Mouse (Mus musculus) kidney, embryonic 15.5 days (tissue): Measurements from ENCODE around the gene Timm8a2. TPM values are rescaled to one million over a fixed set of nuclear protein-coding genes. Genes with fewer than 3 reads are reported as not detected.

Experiments used
- ATAC-seq: fragments of 200-750 bp; cut with Nextera tagmentation; replicated peaks from 2 replicates; pipeline ENCODE4 v1.8.0; 2017; ENCODE audit warnings: moderate TSS enrichment; ENCODE audit not compliant: low FRiP score
- H3K27ac ChIP-seq: fragments of 300-500 bp; sonication (generic); 2 replicates; pipeline ENCODE4 v1.5.1; 2015; ENCODE audit warnings: mild to moderate bottlenecking, inconsistent platforms
- H3K27me3 ChIP-seq: fragments of 300-500 bp; sonication (generic); 2 replicates; pipeline ENCODE4 v1.6.1; 2015; ENCODE audit warnings: inconsistent platforms
- H3K36me3 ChIP-seq: fragments of 300-500 bp; sonication (generic); 2 replicates; pipeline ENCODE4 v1.6.1; 2015; ENCODE audit warnings: inconsistent platforms
- H3K4me1 ChIP-seq: fragments of 300-500 bp; sonication (generic); 2 replicates; pipeline ENCODE4 v1.6.1; 2015; ENCODE audit warnings: inconsistent platforms
- H3K4me2 ChIP-seq: fragments of 300-500 bp; sonication (generic); 2 replicates; pipeline ENCODE4 v1.6.1; 2015; ENCODE audit warnings: moderate library complexity, mild to moderate bottlenecking, inconsistent platforms
- H3K4me3 ChIP-seq: fragments of 300-500 bp; sonication (generic); replicated peaks from 2 replicates; pipeline ENCODE4 v1.5.1; 2015; ENCODE audit warnings: mild to moderate bottlenecking, inconsistent platforms
- H3K9ac ChIP-seq: fragments of 300-500 bp; sonication (generic); 2 replicates; pipeline ENCODE4 v1.6.1; 2015; ENCODE audit warnings: mild to moderate bottlenecking, inconsistent platforms
- H3K9me3 ChIP-seq: fragments of 300-500 bp; sonication (generic); replicated peaks from 2 replicates; pipeline ENCODE4 v1.6.1; 2016; ENCODE audit warnings: inconsistent platforms
- WGBS: fragments of 180-500 bp; shearing (Covaris S2); methylation state at CpG from one replicate; pipeline ENCODE4 v1.1.7; 2015; ENCODE audit warnings: mixed read lengths; 5-methylcytosine and 5-hydroxymethylcytosine counted together
- polyA plus RNA-seq: library from polyadenylated mRNA; unstranded; fragments of >200 nt; fragmentation: Nextera tagmentation; extraction: Ambion mirVana; gene quantifications from 2 replicates; pipeline ENCODE4 v1.2.1, GENCODE M21; 2015

Gene Timm8a2
- polyA plus RNA-seq, 1 experiment from 2014 or later: not detected

DNA sequence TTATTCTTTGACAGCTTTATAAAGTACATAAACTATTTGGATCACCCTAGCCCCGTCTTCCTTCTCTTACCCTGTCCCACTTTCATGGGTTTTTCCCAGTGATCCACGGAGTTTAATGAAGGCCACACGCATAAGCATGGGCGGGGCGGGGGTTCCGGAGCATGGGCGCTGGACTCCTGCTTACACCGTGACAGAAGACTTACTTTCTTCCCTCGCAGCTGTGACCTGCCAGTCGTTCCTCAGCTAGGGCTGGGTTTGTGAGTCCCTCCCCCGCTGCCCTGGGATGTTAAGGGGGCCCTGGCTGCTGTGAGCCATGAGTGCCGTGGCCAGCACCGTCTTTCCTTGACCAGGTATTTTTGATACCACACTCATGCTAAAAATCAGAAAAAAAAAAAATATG, 21.7 kb upstream of the Timm8a2 start:
- no peaks in the 10 kb centered on the region for H3K9me3 ChIP-seq
- H3K4me1 ChIP-seq: peaks cover 26% of the 10 kb centered on the region
- H3K27me3 ChIP-seq: no peaks in the 10 kb centered on the region
- no peak overlapping the region for H3K9ac ChIP-seq
- 19% methylated on average over 13 of the region's 13 CpGs for WGBS
- no peak overlapping the region for H3K4me3 ChIP-seq
- H3K36me3 ChIP-seq: peaks cover 20% of the 10 kb centered on the region
- H3K27ac ChIP-seq: peak overlapping the region; percentile 45; the same call in 1 of the 2 replicates
- H3K4me2 ChIP-seq: peak overlapping the region; percentile 40
- peak; percentile 78 for ATAC-seq

DNA sequence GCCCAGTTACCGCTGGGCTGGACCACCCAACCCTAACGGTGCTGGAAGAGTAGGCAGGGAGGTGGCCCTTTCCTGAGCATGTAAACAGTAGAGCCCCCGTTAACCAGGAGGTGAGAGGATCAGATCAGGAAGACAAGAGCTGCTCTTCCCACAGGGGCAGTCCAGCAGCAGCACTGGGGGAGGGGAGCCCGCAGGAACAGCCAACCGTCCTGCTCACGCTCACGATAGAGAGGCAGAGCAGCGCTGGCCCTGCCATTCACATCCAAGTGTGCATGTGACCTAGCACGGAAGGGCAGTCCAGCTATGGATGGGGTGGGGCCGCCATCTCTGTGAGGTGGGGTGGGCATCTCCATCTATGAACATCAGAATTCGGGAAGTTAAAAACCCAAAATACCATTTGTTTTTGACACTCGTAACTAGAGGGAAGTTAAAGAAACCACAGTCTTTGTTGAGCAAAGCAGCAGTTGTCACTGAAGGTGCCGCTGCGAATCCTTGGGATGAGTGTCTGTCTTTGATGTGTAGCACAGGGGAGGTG, 21.0 kb upstream of the Timm8a2 start:
- Histone ChIP-seq H3K27me3 (no peaks in the 10 kb centered on the region), H3K9me3 (no peaks in the 10 kb centered on the region), H3K9ac (no peak overlapping the region), H3K4me2 (peak overlapping the region; percentile 40), H3K4me3 (no peak overlapping the region), H3K27ac (peak overlapping the region; percentile 45), H3K36me3 (peaks cover 20% of the 10 kb centered on the region), H3K4me1 (peaks cover 26% of the 10 kb centered on the region)
- peak; percentile 91 for ATAC-seq
- WGBS: 40% methylated on average over 14 of the region's 14 CpGs

DNA sequence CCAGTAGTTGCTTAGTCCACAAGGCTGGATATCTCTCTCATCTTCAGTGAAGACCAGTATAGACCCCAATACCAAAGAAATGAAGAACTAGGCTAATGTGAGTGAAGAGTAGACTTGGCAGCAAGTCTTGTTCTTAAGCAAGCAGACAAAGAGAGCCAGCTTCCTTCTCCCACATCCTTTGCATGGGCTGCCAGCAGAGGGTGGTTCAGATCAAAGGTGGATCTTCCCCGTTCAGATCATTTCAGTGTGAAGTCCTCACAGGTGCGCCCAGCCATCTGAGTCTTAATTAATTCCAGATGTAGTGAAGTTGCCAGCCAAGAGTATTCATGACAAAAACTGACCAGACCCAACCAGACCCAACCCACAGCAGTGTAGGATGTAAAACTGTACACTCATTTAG, 16.5 kb upstream of the Timm8a2 start:
- Histone ChIP-seq H3K27me3 (no peaks in the 10 kb centered on the region), H3K9ac (no peak overlapping the region), H3K9me3 (no peaks in the 10 kb centered on the region), H3K4me1 (peaks cover 15% of the 10 kb centered on the region), H3K4me3 (no peak overlapping the region), H3K27ac (no peak overlapping the region), H3K36me3 (peaks cover 33% of the 10 kb centered on the region), H3K4me2 (no peak overlapping the region)
- WGBS: 72% methylated on average over 2 of the region's 2 CpGs
- ATAC-seq: no peak

DNA sequence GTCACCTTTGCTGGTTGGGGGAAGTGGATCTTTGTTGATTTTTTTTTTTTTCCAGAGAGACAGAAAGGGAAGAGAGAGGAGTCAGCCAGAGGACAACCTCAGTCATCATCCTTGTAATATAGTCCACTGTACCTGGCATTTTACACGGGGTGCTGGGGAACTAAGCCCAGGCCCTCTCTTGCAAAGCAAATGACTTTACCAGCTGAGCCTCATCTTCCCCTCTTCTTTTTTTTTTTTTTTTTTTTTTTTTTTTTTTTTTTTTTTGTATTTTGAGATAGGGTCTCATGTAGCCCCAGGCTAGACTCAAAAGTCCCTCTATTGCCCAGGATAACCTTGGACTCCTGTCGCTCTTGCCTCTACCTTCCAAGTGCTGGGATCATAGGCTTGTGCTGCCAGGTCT, 15.1 kb upstream of the Timm8a2 start:
- Histone ChIP-seq H3K9ac (no peak overlapping the region), H3K4me1 (peaks cover 3% of the 10 kb centered on the region; the same call in 1 of the 2 replicates), H3K4me2 (no peak overlapping the region), H3K27me3 (no peaks in the 10 kb centered on the region), H3K4me3 (no peak overlapping the region), H3K27ac (no peak overlapping the region), H3K36me3 (peaks cover 36% of the 10 kb centered on the region), H3K9me3 (no peaks in the 10 kb centered on the region)
- WGBS: 83% methylated on average over 2 of the region's 2 CpGs
- ATAC-seq: no peak

DNA sequence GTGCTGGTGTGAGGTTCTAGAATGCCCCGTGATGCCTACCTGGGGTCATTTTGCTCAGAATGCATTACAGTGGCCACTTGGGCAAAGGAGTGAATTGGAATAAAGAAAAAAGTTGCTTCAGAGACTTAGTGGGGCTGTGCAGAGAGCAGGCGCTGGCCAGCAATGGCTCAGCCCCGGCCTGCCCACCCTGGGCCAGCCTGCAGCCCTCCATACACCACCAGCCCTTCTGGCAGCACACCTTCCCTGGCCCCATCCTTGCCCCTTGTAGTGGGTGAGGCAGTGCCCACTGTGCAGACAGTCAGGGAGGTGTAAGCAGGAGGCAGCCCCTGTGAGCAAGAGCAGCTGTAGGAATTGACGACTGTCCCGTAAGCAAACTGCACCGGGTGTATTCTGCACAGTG, 13.9 kb upstream of the Timm8a2 start:
- peaks cover 3% of the 10 kb centered on the region; the same call in 1 of the 2 replicates for H3K4me1 ChIP-seq
- no peak for ATAC-seq

DNA sequence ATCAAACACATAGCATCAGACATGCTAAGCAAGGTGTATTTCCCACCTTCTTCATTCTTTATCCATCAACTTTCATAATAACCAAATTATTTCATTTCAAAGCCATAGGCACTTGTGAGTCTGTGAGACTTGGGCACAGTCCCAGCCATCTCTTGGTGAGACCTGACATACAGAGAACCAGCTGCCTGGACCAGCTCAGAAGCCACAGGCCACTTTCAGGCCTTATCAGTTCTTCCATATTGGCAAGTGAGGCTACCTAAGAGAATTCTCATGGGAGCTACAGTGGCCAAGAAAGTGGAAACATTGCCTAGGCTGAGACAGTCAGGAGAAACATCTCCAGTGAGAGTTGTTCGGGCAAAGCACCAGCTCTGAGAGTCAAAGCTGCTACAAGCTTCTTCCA, 11.4 kb upstream of the Timm8a2 start:
- no peak for ATAC-seq
- Histone ChIP-seq H3K36me3 (peaks cover 27% of the 10 kb centered on the region), H3K27ac (no peak overlapping the region), H3K4me3 (no peak overlapping the region), H3K9ac (no peak overlapping the region), H3K4me2 (no peak overlapping the region), H3K27me3 (no peaks in the 10 kb centered on the region), H3K9me3 (no peaks in the 10 kb centered on the region), H3K4me1 (peaks cover 3% of the 10 kb centered on the region; the same call in 1 of the 2 replicates)
- 71% methylated on average over 1 of the region's 1 CpGs for WGBS

More for the DNA sequence above, 13.9 kb upstream of the Timm8a2 start:
- Histone ChIP-seq H3K9me3 (no peaks in the 10 kb centered on the region), H3K36me3 (peaks cover 30% of the 10 kb centered on the region), H3K27me3 (no peaks in the 10 kb centered on the region), H3K27ac (no peak overlapping the region), H3K4me3 (no peak overlapping the region), H3K9ac (no peak overlapping the region), H3K4me2 (no peak overlapping the region)
- 92% methylated on average over 6 of the region's 6 CpGs for WGBS

DNA sequence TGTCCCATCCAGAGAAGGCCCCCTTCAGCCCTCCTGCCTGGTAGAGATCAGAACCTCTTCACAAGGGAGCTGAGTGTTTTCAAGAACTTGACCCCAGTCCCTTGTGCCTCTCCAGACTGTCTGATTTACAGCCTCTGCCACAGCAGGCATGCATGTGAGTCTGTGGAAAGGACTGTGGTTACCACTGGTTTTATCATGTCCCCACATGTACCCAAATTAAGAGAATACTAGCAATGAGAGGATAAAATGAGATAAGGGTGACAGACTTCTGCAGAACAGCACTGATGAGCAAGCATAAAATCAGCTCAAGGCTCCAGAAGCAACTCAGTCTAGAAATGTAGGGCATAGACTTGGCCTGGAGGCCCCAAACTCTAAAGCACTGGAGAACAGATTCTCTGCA, 10.5 kb upstream of the Timm8a2 start:
- Histone ChIP-seq H3K27ac (no peak overlapping the region), H3K4me2 (no peak overlapping the region), H3K4me1 (peaks cover 3% of the 10 kb centered on the region; the same call in 1 of the 2 replicates), H3K9ac (no peak overlapping the region), H3K4me3 (no peak overlapping the region), H3K9me3 (no peaks in the 10 kb centered on the region), H3K36me3 (peaks cover 27% of the 10 kb centered on the region), H3K27me3 (no peaks in the 10 kb centered on the region)
- no peak for ATAC-seq

DNA sequence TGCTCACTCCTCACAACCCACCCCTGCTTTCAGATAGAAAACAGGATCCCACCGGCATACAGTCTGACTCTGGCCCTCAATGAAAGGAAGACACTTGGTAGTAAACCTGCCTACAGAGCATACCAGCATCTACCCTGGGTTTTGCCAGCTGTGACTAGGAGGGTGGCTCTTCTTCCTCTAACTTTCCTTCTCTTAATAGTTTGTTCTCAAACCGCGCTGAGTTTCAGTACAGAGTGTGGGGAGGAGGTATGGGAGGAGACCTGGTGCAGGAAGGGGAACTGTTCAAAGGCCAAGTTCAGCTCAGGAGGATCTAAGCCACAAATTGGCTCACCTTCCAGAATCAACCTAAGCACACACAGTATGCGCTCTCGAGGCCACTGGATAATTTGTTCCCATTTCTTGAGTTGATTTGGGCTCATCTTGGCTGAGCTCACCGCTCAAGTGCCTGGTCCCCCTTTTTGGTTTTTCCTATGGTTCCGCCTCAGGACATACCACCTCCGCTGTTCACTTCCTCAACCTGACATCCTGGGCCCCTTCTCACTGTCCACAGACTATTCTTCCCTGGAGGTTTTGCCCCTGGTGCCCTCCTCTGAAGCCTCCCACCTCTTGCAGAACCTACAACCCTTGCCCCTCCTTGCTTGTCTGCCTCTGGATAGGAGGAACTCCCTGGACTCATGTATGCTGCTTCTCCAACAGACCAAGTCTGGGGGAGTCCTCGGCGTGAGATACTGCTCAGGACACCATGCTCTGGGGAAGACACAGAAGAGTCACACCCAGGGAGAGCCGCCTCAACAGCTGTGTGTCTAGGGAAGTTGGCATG, 5.3 kb upstream of the Timm8a2 start:
- no peak overlapping the region for H3K9ac ChIP-seq
- H3K4me2 ChIP-seq: no peak overlapping the region
- no peaks in the 10 kb centered on the region for H3K27me3 ChIP-seq
- WGBS: 88% methylated on average over 11 of the region's 11 CpGs
- H3K9me3 ChIP-seq: no peaks in the 10 kb centered on the region
- no peak overlapping the region for H3K4me3 ChIP-seq
- no peaks in the 10 kb centered on the region for H3K36me3 ChIP-seq
- H3K4me1 ChIP-seq: peaks cover 2% of the 10 kb centered on the region; the same call in 1 of the 2 replicates
- ATAC-seq: no peak
- H3K27ac ChIP-seq: no peak overlapping the region

DNA sequence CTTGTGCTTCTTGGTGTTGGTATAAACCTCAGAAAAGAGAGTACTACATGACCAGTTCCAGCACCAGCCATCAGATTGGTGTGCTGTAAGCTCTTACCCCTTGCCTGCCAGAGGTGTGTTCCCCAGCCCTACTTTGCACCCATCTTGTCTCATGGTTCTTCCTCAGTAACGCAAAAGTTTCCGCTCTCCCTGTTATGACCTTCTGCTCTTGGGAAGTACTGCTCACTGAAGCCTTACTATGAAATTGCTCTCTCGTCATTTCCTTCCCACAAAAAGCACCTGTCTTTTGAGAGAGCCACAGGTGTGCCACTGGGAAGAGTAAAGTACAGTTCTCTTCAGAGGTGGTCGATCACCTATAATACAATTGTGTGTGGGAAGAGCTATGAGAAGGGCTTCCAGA, 4.6 kb upstream of the Timm8a2 start:
- Histone ChIP-seq H3K36me3 (no peaks in the 10 kb centered on the region), H3K4me1 (peaks cover 2% of the 10 kb centered on the region; the same call in 1 of the 2 replicates), H3K4me3 (no peak overlapping the region), H3K9ac (no peak overlapping the region), H3K27me3 (no peaks in the 10 kb centered on the region), H3K4me2 (no peak overlapping the region), H3K9me3 (no peaks in the 10 kb centered on the region), H3K27ac (no peak overlapping the region)
- ATAC-seq: no peak
- WGBS: 71% methylated on average over 4 of the region's 4 CpGs

DNA sequence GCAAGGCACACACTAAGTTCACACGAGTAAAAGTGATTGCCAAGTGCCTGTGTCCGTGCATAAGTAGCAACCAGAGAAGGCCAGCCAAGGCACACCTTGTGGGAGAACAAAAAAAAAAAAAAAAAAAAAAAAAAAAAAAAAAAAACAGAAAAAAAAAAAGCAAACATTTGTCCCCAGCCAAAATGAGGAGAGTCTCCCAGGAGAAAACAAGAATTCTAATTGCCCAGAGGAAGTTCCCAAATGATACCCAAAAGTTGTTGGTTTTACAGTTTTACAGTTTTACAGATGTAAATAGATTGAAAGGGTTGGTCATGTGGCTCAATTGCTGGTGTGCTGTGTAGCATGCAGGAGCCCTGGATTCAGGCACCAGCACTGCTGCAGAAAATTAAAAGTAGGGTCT, 2.4 kb upstream of the Timm8a2 start:
- WGBS: 86% methylated on average over 2 of the region's 2 CpGs
- Histone ChIP-seq H3K9me3 (no peaks in the 10 kb centered on the region), H3K27ac (no peak overlapping the region), H3K4me2 (no peak overlapping the region), H3K36me3 (no peaks in the 10 kb centered on the region), H3K4me3 (no peak overlapping the region), H3K4me1 (peaks cover 2% of the 10 kb centered on the region; the same call in 1 of the 2 replicates), H3K9ac (no peak overlapping the region), H3K27me3 (no peaks in the 10 kb centered on the region)
- no peak for ATAC-seq

DNA sequence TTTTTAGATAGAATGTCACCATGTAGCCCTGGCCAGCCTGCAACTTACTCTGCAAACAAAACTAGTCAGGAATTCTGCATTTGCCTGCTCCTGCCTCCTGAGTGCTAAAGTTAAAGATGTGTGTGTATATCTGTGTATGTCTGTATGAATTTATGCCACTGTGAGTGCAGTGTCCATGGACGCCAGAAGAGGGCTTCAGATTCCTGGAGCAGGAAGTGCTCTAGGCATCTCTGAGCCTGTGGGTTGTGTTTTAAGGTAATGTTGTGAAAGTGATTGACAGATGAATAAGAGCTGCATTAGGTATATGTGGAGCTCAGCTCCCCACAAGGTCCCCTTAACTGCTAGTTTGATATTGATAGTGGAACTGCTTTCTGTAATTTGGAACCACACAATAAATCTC, 707 bp downstream of the Timm8a2 start:
- Histone ChIP-seq H3K9ac (no peak overlapping the region), H3K4me3 (no peak overlapping the region), H3K4me2 (no peak overlapping the region), H3K9me3 (no peaks in the 10 kb centered on the region), H3K27ac (no peak overlapping the region), H3K4me1 (peaks cover 2% of the 10 kb centered on the region; the same call in 1 of the 2 replicates), H3K36me3 (no peaks in the 10 kb centered on the region), H3K27me3 (no peaks in the 10 kb centered on the region)
- ATAC-seq: no peak
- 97% methylated on average over 1 of the region's 1 CpGs for WGBS

DNA sequence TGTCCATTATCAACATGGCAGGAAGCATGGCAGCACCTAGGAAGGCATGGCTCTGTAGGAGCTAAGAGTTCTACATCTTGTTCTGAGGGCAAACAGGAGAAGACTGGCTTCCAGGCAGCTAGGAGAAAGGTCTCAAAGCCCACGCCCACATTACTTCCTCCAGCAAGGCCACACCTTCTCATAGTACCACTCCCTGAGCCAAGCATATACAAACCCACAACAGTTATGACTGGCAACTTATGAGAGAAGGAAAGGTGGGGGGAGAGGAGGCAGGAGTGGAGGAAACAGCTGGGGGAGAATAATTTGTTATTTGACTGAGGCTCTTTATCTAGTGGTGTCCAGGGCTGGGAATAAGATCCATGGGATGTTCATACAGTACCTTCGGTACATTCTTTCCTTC, 1.4 kb downstream of the Timm8a2 start:
- no peaks in the 10 kb centered on the region for H3K36me3 ChIP-seq
- WGBS: 90% methylated on average over 2 of the region's 2 CpGs
- no peak for ATAC-seq
- H3K4me2 ChIP-seq: no peak overlapping the region
- no peaks in the 10 kb centered on the region for H3K27me3 ChIP-seq
- no peak overlapping the region for H3K4me3 ChIP-seq
- H3K9me3 ChIP-seq: no peaks in the 10 kb centered on the region
- H3K9ac ChIP-seq: no peak overlapping the region
- H3K27ac ChIP-seq: no peak overlapping the region
- H3K4me1 ChIP-seq: no peaks in the 10 kb centered on the region
